Mouse (Mus musculus) olfactory bulb, adult 2 months (tissue): Measurements from ENCODE around the gene Cd72. TPM values are rescaled to one million over a fixed set of nuclear protein-coding genes. Genes with fewer than 3 reads are reported as not detected.
A peak's percentile ranks its signal among the peaks of the same experiment; 100 is the strongest.

ENCODE experiments used
- H3K27ac ChIP-seq: fragments of 200-500 bp; 2 replicates; pipeline ENCODE4 v1.5.1; 2012; ENCODE audit warnings: low read depth, low read length; ENCODE audit not compliant: insufficient read depth
- H3K4me1 ChIP-seq: fragments of 200-500 bp; 2 replicates; pipeline ENCODE4 v1.6.1; 2012; ENCODE audit warnings: low read length; ENCODE audit not compliant: control insufficient read depth, insufficient read depth
- H3K4me3 ChIP-seq: fragments of 200-500 bp; 2 replicates; pipeline ENCODE4 v1.5.1; 2012; ENCODE audit warnings: mild to moderate bottlenecking, low read depth, low read length, moderate library complexity; ENCODE audit not compliant: insufficient read depth
- CTCF ChIP-seq: fragments of 200-500 bp; IDR thresholded peaks from 2 replicates; pipeline ENCODE4 v1.5.1; 2012; ENCODE audit warnings: low read depth, mild to moderate bottlenecking, low read length, moderate library complexity; ENCODE audit not compliant: insufficient read depth
- POLR2A ChIP-seq: fragments of 200-500 bp; IDR thresholded peaks from 2 replicates; pipeline ENCODE4 v1.6.1; 2012; ENCODE audit warnings: mild to moderate bottlenecking, low read depth, low read length, moderate library complexity; ENCODE audit not compliant: insufficient read depth
- WGBS: fragments of 180-500 bp; shearing (Covaris S2); methylation state at CpG from one replicate; pipeline ENCODE4 v1.1.7; 2018; 5-methylcytosine and 5-hydroxymethylcytosine counted together
- polyA plus RNA-seq: library from polyadenylated mRNA; stranded (reverse); fragments of >200 nt; gene quantifications from 2 replicates; pipeline ENCODE4 v1.2.4, GENCODE M21; 2012; ENCODE audit warnings: low replicate concordance; ENCODE audit not compliant: missing spikeins, insufficient read depth, insufficient read length

Cd72 gene
- not detected in 2 replicates for polyA plus RNA-seq

DNA sequence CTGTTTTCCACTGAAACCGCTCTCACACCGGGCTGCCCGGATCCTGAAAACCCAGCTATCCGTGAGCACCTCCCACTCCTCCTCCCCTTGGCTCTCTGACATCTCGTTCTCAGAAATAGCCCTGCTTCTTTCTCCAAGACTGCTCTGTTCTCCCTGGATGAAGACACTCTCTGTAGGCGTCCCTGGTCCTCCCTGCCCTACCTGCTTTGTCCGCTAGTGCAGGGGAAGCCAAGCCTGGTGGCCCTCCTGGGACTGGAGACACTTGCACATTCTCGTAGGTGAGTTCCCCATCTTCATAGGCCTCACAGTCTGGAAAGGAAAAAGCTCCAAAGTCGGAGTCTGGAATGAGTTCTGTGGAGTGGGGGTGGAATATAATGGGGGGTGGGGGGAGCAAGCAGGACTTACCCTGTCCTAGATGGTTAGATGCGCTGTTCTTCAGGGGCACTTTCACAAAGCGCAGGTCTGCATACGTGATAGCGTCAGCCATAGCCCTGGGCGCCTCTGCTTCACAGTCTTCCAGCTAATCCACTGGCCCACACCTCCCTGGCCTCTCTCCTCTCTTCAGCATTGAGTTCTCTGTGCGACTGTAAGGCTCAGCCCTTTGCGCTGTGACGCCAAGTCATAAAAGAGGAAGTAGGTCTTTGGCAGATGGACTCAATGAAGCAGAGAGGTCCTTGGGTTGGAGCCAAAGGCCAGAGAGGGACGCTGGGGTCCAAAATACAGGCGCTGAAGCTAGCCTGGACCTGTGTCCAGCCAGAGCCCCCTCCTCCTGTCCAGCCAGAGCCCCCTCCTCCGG, at the start of gene Cd72:
TSS of gene Cd72 (minus strand) at position 588 of the 796 bp plus-strand sequence.
- peaks cover 25% of the 10 kb centered on the region for H3K4me1 ChIP-seq
- TF ChIP-seq POLR2A, result no peak
- no peak for TF ChIP-seq CTCF
- no peak within 1 kb of the TSS for H3K27ac ChIP-seq
- peak within 1 kb of the TSS; percentile 24; the same call in 1 of the 2 replicates for H3K4me3 ChIP-seq
- 47% methylated on average over 20 of the region's 20 CpGs for WGBS

DNA sequence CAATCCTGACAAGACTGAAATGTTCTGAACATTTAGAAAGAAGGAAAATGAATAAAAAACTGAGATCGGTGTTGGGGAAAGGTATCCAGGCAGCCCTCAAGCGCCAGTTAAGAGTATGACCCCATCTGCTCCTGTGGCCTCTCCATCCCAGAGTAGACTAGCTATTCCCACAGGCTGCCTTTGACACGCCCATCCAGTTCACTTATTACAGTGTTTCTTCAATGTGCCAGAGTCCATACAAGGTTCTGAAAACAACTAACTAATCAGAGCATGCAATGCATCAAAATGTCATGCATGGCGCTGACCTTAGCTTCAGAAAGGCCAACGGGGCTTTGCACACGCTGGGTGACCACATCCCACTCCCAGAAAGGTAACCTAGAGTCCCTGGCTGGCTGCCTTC, 49.1 kb upstream of the Cd72 start:
- 91% methylated on average over 6 of the region's 6 CpGs for WGBS
- H3K4me3 ChIP-seq, result no peak overlapping the region
- peaks cover 4% of the 10 kb centered on the region for H3K4me1 ChIP-seq
- no peak for TF ChIP-seq POLR2A
- TF ChIP-seq CTCF, result no peak
- no peak overlapping the region for H3K27ac ChIP-seq

DNA sequence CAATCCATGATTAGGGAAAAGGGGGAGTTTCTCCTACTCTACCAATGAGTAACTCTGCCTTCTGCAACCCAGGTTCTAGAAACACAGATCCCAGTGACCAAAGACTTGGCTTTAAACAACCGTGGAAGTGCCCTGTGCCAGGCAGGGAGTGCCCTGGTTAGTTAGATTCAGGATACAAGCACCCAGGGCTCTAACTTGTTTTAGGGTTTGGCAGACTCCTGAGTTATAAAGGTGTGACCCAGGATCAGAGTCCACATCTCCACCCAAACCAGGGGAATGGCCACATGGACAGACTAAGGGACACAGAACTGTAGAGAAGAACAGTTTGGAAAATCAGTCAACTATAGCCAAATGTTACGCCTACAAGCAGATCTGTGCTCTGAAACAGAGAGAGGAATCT, 48.6 kb upstream of the Cd72 start:
- no peak for TF ChIP-seq CTCF
- TF ChIP-seq POLR2A, result no peak
- no peaks in the 10 kb centered on the region for H3K4me1 ChIP-seq
- H3K4me3 ChIP-seq, result no peak overlapping the region
- 84% methylated on average over 2 of the region's 2 CpGs for WGBS
- no peak overlapping the region for H3K27ac ChIP-seq

DNA sequence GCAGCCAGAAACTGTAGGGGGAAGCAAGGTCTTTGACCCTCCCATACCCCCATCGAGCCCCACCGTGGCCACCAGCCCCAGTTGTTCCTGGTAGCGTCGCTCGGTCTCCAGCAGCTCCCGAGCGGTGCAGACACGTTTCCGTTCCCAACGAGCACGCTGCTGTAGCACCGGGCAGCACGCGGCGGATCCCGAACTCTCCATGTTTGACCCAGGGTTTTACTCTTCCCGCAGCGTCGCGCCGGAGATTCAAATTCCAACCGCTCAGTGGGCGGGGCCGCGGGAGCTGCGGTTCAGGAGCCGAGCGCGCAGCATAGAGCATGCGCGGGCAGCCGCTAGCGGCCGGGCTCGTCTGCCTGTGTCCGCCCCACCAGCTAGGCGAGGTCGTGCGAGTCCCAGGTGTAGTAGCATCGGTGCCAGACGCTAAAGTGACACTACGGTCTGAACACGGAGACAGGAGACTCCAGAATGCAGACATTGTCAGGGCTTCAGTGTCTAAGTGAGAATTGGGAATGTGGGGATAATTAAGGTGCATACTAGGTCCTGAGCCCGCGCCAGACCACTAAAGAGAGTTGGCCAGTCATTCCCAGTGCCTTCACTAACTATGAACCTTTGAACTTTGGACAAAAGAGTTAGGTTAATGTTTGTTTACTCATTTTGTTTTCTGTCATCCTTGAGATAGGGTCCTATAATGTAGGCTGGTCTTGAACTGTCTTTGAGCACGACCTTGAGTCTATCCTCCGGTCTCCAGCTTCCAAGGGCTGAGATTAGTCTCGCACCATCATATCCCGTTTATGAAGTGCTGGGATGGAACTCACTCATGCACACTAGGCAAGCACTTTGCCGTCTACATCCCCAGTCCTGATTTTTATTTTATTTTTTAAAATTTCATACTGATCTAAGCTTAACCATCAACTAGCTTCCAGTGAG, 45.2 kb upstream of the Cd72 start, which contains the start of gene Arhgef39:
TSS of gene Arhgef39 (minus strand) at position 289 of the 927 bp plus-strand sequence.
- H3K4me3 ChIP-seq, result peak within 1 kb of the TSS; percentile 55
- TF ChIP-seq POLR2A, result peak; percentile 46
- TF ChIP-seq CTCF, result no peak
- no peak within 1 kb of the TSS for H3K27ac ChIP-seq
- peaks cover 5% of the 10 kb centered on the region; the same call in 1 of the 2 replicates for H3K4me1 ChIP-seq
- WGBS, result 5% methylated on average over 50 of the region's 50 CpGs

DNA sequence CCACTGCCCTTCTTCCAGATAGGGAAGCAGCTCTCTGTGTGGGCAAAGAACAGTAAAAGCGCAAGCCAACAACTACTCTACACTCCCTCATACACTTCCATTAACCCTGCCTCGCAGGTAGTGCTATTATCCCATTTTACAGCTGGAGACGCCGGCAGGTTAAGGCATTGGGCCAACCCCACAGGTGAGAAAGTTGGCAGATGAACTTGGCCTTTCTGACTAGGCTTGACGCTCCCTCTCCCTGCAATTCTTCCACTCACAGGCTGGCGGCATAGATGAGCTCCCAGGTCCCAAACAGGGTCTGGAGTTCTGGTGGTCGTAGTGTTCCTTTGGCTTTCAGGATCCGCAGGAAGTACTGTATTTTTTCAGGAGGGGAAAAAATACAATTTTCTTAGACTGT, 44.6 kb upstream of the Cd72 start:
- Histone ChIP-seq H3K4me3 (peak overlapping the region; percentile 55), H3K4me1 (peaks cover 5% of the 10 kb centered on the region; the same call in 1 of the 2 replicates), H3K27ac (no peak overlapping the region)
- TF ChIP-seq CTCF (no peak), POLR2A (no peak)
- 16% methylated on average over 8 of the region's 8 CpGs for WGBS

DNA sequence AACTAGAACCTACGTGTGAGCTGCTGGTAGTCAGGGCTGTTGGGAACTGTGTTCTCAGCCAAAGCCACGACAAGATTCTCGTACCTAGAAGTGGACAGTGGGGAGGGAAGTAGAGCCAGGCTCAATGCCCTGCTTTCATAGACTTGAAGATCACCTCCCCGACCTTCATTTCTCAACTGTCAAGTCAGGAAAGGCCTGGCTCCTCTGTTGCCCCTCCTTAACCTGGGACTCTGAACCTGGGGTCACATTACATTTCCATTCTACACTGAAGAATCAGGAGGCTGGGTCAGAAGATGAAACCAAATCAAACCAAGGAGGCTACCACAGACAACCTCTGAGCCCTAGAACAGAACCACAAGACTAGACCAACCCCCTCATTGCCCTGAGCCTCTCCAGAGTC, 43.5 kb upstream of the Cd72 start:
- no peak for TF ChIP-seq CTCF
- no peak overlapping the region for H3K27ac ChIP-seq
- WGBS, result 89% methylated on average over 4 of the region's 4 CpGs

DNA sequence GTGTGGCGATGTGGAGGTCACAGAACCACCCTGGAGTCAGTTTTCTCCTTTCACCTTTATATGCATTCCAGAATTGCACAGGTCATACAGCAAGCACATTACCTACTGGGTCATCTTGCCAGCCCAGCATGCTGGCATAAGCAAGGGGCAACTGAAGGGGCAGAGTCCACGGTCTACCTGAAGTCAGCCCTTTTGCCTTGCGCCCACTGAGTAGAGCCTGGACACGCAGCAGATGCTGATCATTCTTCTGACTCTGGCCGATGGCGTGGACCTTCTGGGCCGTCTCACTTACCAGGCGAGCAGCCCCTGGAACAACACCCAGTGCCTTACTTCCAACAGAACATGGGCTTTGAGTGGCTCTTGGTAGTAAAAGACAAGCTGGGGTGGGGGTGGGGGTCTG, 43.0 kb upstream of the Cd72 start:
- H3K4me1 ChIP-seq, result peaks cover 5% of the 10 kb centered on the region; the same call in 1 of the 2 replicates
- no peak overlapping the region for H3K27ac ChIP-seq
- 93% methylated on average over 8 of the region's 8 CpGs for WGBS
- no peak overlapping the region for H3K4me3 ChIP-seq
- no peak for TF ChIP-seq CTCF
- TF ChIP-seq POLR2A, result no peak

More for the DNA sequence above, 43.5 kb upstream of the Cd72 start:
- H3K4me3 ChIP-seq, result no peak overlapping the region
- peaks cover 5% of the 10 kb centered on the region; the same call in 1 of the 2 replicates for H3K4me1 ChIP-seq

DNA sequence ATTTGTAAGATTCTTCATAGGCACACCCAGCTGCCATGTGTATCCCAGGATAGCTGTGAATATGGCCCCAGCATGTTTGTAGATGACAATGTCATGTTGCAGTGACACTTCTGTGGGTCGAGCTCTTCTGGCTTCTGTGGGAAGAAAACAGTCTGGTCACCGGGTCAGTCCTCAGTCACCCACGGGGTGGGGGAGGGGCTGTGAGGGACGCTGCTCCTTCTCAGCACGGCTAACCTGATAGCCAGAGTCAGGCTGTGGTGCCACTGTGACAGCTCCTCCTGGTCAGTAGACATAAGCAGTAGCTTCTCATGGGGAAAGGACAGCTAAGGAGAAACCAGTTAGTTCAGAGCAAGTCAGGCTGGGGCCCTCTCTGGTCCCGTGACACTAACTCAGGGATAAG, 42.2 kb upstream of the Cd72 start:
- Histone ChIP-seq H3K27ac (no peak overlapping the region), H3K4me3 (no peak overlapping the region), H3K4me1 (peaks cover 5% of the 10 kb centered on the region; the same call in 1 of the 2 replicates)
- WGBS, result 63% methylated on average over 6 of the region's 6 CpGs
- no peak for TF ChIP-seq POLR2A
- TF ChIP-seq CTCF, result no peak
